Mouse (Mus musculus) thymus, postnatal 0 days (tissue): Measurements from ENCODE around the gene Rcc1l. TPM values are rescaled to one million over a fixed set of nuclear protein-coding genes. Genes with fewer than 3 reads are reported as not detected.

Source experiments
- DNase-seq: peaks from one replicate; pipeline ENCODE4 v3.0.0-alpha.2; 2015; ENCODE audit warnings: low spot score
- polyA plus RNA-seq: library from polyadenylated mRNA; unstranded; fragments of >200 nt; fragmentation: Nextera tagmentation; extraction: Ambion mirVana; gene quantifications from 2 replicates; pipeline ENCODE4 v1.2.1, GENCODE M21; 2015

The Rcc1l gene
- polyA plus RNA-seq, 1 experiment from 2014 or later = 22.4 TPM

- no peak for DNase-seq
Observed at GRCm38 (mm10) chr5:134118798-134119407, 57.7 kb downstream of the Rcc1l start.

- no peak for DNase-seq
Observed at GRCm38 (mm10) chr5:134115639-134116259, 60.8 kb downstream of the Rcc1l start.

GRCm38 (mm10) chr5:134114981-134115380 lies 61.6 kb downstream of the Rcc1l start:
- no peak for DNase-seq

- no peak for DNase-seq
Observed at GRCm38 (mm10) chr5:134105829-134106228, 70.7 kb downstream of the Rcc1l start.

- DNase-seq = no peak
Observed at GRCm38 (mm10) chr5:134102720-134103119, 73.9 kb downstream of the Rcc1l start.

GRCm38 (mm10) chr5:134101883-134102282 lies 74.7 kb downstream of the Rcc1l start:
- DNase-seq = no peak

- no peak for DNase-seq
Observed at GRCm38 (mm10) chr5:134101322-134101721, 75.3 kb downstream of the Rcc1l start.

GRCm38 (mm10) chr5:134100232-134100771 lies 76.3 kb downstream of the Rcc1l start:
- DNase-seq = peak; percentile 28

- peak; percentile 94 for DNase-seq
Observed at GRCm38 (mm10) chr5:134099496-134100211, 76.9 kb downstream of the Rcc1l start, which contains the start of gene Castor2. Castor2 (plus strand) TSS chr5:134099711.

- DNase-seq = no peak
Observed at GRCm38 (mm10) chr5:134098976-134099375, 77.6 kb downstream of the Rcc1l start.

GRCm38 (mm10) chr5:134098341-134098902 lies 78.2 kb downstream of the Rcc1l start:
- no peak for DNase-seq

Other genes starting within 250 kb of the Rcc1l start
- gene Castor2, start 77.1 kb downstream of the Rcc1l start, polyA plus RNA-seq = 2.3 and 3.4 TPM in 2 replicates
- 4.4 and 5.9 TPM in 2 replicates for gene Gtf2ird2, start 7.2 kb upstream of the Rcc1l start, polyA plus RNA-seq
- gene Ncf1, start 52.9 kb upstream of the Rcc1l start, polyA plus RNA-seq = 9.6 and 10.3 TPM in 2 replicates
- gene Gtf2i, start 138.0 kb upstream of the Rcc1l start, polyA plus RNA-seq = 124 and 130 TPM in 2 replicates